Comparison of ENCODE assay signal across 13 mouse cellular contexts in the genomic region with DNA sequence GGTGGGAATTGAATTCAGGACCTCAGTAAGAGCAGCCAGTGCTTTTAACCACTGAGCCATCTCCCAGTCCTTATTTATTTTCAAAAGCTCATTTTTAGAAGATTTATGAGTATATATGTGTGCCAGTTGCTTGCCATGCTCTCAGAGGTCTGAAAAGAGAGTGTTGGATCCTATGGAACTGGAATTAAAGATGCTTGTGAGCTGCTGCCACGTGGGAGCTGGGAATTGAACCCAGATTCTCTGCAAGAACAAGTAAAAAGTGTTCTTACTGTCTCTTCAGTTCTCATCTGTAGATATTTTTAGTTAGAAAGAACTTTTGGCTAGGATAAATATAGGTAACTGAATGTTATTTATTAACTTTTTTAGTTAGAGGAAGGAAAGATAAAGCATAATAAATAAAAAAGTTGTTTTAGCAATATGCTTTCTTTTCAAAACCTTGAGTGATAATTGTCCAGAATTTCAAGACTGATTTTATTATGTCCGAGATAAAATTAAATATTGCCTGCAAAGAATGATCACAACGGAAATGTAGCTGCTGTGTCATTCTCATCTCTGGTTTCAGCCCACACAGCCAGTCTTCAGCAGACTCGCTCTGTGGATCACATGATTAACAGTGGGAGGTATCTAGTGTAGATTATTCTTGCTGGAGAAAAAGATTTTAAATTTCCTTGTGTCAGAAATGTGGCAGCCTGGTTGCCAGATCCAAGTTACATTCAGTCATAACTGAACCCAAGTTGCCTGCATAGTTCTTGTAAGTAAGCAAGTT. TPM values are rescaled to one million over a fixed set of nuclear protein-coding genes. Genes with fewer than 3 reads are reported as not detected.
DNase-seq lines count a peak whose midpoint lies in the region; ATAC-seq and TF ChIP-seq lines count a peak whose summit lies in the region.
"Had no signal": no experiment of that assay in that cellular context is flagged by ENCODE, and none has a peak within 500 bp of the region (broad histone marks: within the 10 kb centered on the region; RNA-seq: fewer than 3 reads in every experiment).

No protein-coding gene starts in this region.

- intact Hi-C loops in gastrocnemius, adult 2 months (cut with DNase I), result no loop called here

- no peaks in the 10 kb centered on the region for H3K36me3 ChIP-seq in lung, postnatal 0 days (ENCODE audit: insufficient read depth, low read length)

- peak; percentile 43 for ATAC-seq in lung, postnatal 0 days
- peak; percentile 65 for ATAC-seq in common myeloid progenitor, adult 5-6 weeks (replicated peaks; ENCODE audit: low read depth, poor library complexity, severe bottlenecking)
- ATAC-seq in megakaryocyte, adult 5-6 weeks (ENCODE audit: poor library complexity, severe bottlenecking), result no peak
- ATAC-seq: forebrain, embryonic 13.5 days had no signal

- H3K9ac ChIP-seq in lung, postnatal 0 days (replicated peaks; ENCODE audit: low read depth), result no peak overlapping the region
- H3K9ac ChIP-seq: forebrain, embryonic 13.5 days had no signal

- no peaks in the 10 kb centered on the region for H3K27me3 ChIP-seq in lung, postnatal 0 days (replicated peaks; ENCODE audit: insufficient read depth, low read length)
- H3K27me3 ChIP-seq: forebrain, embryonic 13.5 days had no signal

- H3K9me3 ChIP-seq in lung, postnatal 0 days (ENCODE audit: low read length), result no peaks in the 10 kb centered on the region
- H3K9me3 ChIP-seq: forebrain, embryonic 13.5 days had no signal

- H3K4me1 ChIP-seq in lung, postnatal 0 days (ENCODE audit: insufficient read depth, low read depth, low read length), result no peaks in the 10 kb centered on the region

- WGBS in lung, postnatal 0 days, result 58% methylated on average over 4 of the region's 4 CpGs

- TF ChIP-seq EP300 in lung, postnatal 0 days (IDR thresholded peaks at IDR 0.05), result no peak

- DNase-seq in gastrocnemius, adult 2 months, result no peak
- DNase-seq in gastrocnemius, postnatal 25 days, result no peak
- no peak for DNase-seq in lung, postnatal 0 days (ENCODE audit: low spot score)
- DNase-seq in lung, postnatal 36 days, result no peak
- DNase-seq in telencephalon, adult 2 months (ENCODE audit: low read depth, low spot score), result peak; percentile 82
- DNase-seq in retina, embryonic 14.5 days (ENCODE audit: low spot score), result no peak
- DNase-seq: adrenal gland, postnatal 10 days; cerebellum, postnatal 14 days; heart, postnatal 10 days; lung, postnatal 10 days had no signal

- peak overlapping the region; percentile 86 for H3K27ac ChIP-seq in gastrocnemius, adult 2 months
- no peak overlapping the region for H3K27ac ChIP-seq in lung, postnatal 0 days (ENCODE audit: low read length)
- H3K27ac ChIP-seq: forebrain, embryonic 13.5 days had no signal

- H3K4me3 ChIP-seq in gastrocnemius, adult 2 months, result peak overlapping the region; percentile 58
- no peak overlapping the region for H3K4me3 ChIP-seq in lung, postnatal 0 days (ENCODE audit: low read depth, low read length)
- H3K4me3 ChIP-seq: forebrain, embryonic 13.5 days had no signal

- no peak overlapping the region for H3K4me2 ChIP-seq in lung, postnatal 0 days (replicated peaks; ENCODE audit: low read depth, low read length)
- H3K4me2 ChIP-seq: forebrain, embryonic 13.5 days had no signal

- no peak for TF ChIP-seq CTCF in gastrocnemius, adult 2 months (IDR thresholded peaks at IDR 0.05)
- no peak for TF ChIP-seq CTCF in lung, postnatal 0 days (IDR thresholded peaks at IDR 0.05)

RNA-seq across cellular contexts. Expression of a gene that starts 37.3 kb away (rescaled TPM):
- total RNA-seq in gastrocnemius, adult 2 months (2021), result 100 to 1,000 TPM; 484 to 501 TPM
- total RNA-seq in gastrocnemius, postnatal 25 days (2021), result 100 to 1,000 TPM; 426 to 444 TPM
- polyA plus RNA-seq in lung, postnatal 0 days (2015; fragmentation: Nextera tagmentation; extraction: Ambion mirVana), result 35.6 and 36.9 TPM in 2 replicates
- 16.4 and 19.1 TPM in 2 replicates for total RNA-seq in common myeloid progenitor, adult 5-6 weeks (2017)
- total RNA-seq in megakaryocyte, adult 5-6 weeks (2015), result 74.3 and 82.8 TPM in 2 replicates
- total RNA-seq in megakaryocyte, adult 5-6 weeks (2017), result 50.0 and 55.3 TPM in 2 replicates

Comparison
In these comparisons a context has a peak if more than half of its experiments do, and no peak if none do; other contexts are left out.
1. RNA of a gene that starts 37.3 kb away (total RNA-seq): 484 to 501 TPM in gastrocnemius, adult 2 months and 426 to 444 TPM in gastrocnemius, postnatal 25 days; 50.0 to 82.8 TPM in megakaryocyte, adult 5-6 weeks and 16.4 to 19.1 TPM in common myeloid progenitor, adult 5-6 weeks; every median in the first group is over 4 times any median in the second.